Mouse (Mus musculus) neural tube, embryonic 14.5 days (tissue): ENCODE measurements at regions not wholly inside any gene's neighbourhood (a gene's known extent, or its start where the extent isn't known, plus 50 kb on each side); places are given as distances from the start of the nearest gene placed in this dataset.
"Not testable (repeated sequence)": the region's sequence is repeated elsewhere in the genome, so short reads cannot be mapped to it uniquely, and the experiment has no call there.

Experiments
- ATAC-seq: fragments of 200-750 bp; cut with Nextera tagmentation; 2 replicates; pipeline ENCODE4 v1.8.0; 2017; ENCODE audit warnings: low read depth, mild to moderate bottlenecking, moderate TSS enrichment, moderate library complexity
- H3K27ac ChIP-seq: fragments of 300-500 bp; sonication (generic); 2 replicates; pipeline ENCODE4 v1.5.1; 2014; ENCODE audit warnings: low read depth, mild to moderate bottlenecking, control low read depth, low read length, moderate library complexity, mixed read lengths
- H3K27me3 ChIP-seq: fragments of 300-500 bp; sonication (generic); 2 replicates; pipeline ENCODE4 v1.6.1; 2014; ENCODE audit warnings: low read length; ENCODE audit not compliant: control insufficient read depth, insufficient read depth
- H3K36me3 ChIP-seq: fragments of 300-500 bp; sonication (generic); 2 replicates; pipeline ENCODE4 v1.6.1; 2014; ENCODE audit warnings: low read length, mixed read lengths; ENCODE audit not compliant: control insufficient read depth, insufficient read depth
- H3K4me1 ChIP-seq: fragments of 300-500 bp; sonication (generic); 2 replicates; pipeline ENCODE4 v1.6.1; 2014; ENCODE audit warnings: low read length; ENCODE audit not compliant: control insufficient read depth, insufficient read depth
- H3K4me2 ChIP-seq: fragments of 300-500 bp; sonication (generic); 2 replicates; pipeline ENCODE4 v1.6.1; 2014; ENCODE audit warnings: mild to moderate bottlenecking, low read depth, low read length, control low read depth
- H3K4me3 ChIP-seq: fragments of 300-500 bp; sonication (generic); 2 replicates; pipeline ENCODE4 v1.5.1; 2014; ENCODE audit warnings: low read depth, low read length, control low read depth, mixed read lengths
- H3K9ac ChIP-seq: fragments of 300-500 bp; sonication (generic); replicated peaks from 2 replicates; pipeline ENCODE4 v1.6.1; 2014; ENCODE audit warnings: low read depth, mild to moderate bottlenecking, control low read depth, low read length, mixed read lengths
- H3K9me3 ChIP-seq: fragments of 300-500 bp; sonication (generic); 2 replicates; pipeline ENCODE4 v1.6.1; 2016; ENCODE audit warnings: low read length; ENCODE audit not compliant: control insufficient read depth
- WGBS: fragments of 180-500 bp; shearing (Covaris S2); extraction: QIAGEN DNeasy Blood & Tissue Kit; methylation state at CpG from one replicate; pipeline ENCODE4 v1.1.7; 2014; 5-methylcytosine and 5-hydroxymethylcytosine counted together

DNA sequence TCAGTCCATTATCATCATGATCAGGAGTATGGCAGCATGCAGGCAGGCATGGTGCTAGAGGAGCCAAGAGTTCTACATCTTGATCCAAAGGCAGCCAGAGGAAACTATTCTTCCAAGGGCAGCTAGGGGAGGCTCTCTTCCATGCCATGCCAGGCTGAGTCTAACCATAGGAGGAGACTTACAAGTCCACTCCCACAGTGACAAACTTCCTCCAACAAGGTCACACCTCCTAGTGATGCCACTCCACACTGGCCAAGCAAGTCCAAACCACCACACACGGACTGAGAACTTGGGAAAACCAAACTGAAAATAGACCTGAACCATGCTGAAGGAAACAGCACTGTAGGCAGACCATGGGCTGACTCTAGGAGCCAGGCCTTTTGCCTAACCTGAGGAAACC is 197.4 kb downstream of the Prex1 start:
- Histone ChIP-seq H3K9ac (no peak overlapping the region), H3K36me3 (no peaks in the 10 kb centered on the region), H3K27me3 (peaks cover 2% of the 10 kb centered on the region; the same call in 1 of the 2 replicates), H3K4me2 (no peak overlapping the region), H3K27ac (no peak overlapping the region), H3K4me1 (peaks cover 14% of the 10 kb centered on the region), H3K4me3 (no peak overlapping the region), H3K9me3 (no peaks in the 10 kb centered on the region)
- ATAC-seq = no peak
- 89% methylated on average over 1 of the region's 1 CpGs for WGBS

DNA sequence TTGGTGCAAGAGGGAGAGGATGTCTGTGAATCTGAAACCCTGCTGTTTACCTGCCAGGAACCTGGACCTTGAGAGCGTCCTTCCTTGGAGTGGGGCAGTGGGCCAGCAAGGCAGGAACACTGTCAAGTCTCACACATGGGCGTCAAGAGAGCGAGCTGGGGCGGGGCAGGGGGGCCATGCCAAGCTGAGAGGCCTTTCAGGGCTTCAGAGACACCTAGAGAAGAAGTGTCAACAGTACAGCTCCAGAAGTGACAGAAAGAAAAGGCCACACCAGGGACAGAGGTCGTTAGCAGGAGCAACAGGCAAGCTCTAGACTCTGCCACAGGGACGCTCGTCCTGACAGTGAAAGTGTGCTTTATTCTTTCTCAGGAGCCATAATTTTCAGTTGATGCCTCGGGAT is 199.0 kb downstream of the Prex1 start:
- H3K4me2 ChIP-seq = no peak overlapping the region
- H3K9ac ChIP-seq = no peak overlapping the region
- no peaks in the 10 kb centered on the region for H3K9me3 ChIP-seq
- H3K4me1 ChIP-seq = peaks cover 14% of the 10 kb centered on the region
- H3K27ac ChIP-seq = no peak overlapping the region
- no peak overlapping the region for H3K4me3 ChIP-seq
- peaks cover 2% of the 10 kb centered on the region; the same call in 1 of the 2 replicates for H3K27me3 ChIP-seq
- ATAC-seq = no peak
- 45% methylated on average over 8 of the region's 8 CpGs for WGBS
- H3K36me3 ChIP-seq = no peaks in the 10 kb centered on the region

DNA sequence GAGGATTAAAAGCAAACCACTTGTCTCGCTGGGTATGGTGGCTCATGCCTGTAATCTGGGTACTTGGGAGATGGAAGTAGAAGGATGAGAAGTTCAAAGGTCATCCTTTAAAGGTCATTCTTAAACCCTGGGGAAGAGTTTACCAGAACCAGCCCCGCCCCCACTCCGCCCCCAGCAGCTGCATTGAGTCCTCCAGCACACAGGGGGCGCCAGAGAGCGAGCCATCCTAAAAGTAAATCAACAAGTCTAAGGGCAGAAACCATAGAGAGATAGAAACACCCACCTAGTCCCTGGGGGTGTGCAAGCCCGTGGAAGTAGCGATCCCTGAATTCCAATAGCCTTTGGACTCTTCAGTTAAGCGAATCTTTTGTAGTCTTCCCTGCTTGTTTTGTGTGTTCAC is 201.1 kb downstream of the Prex1 start:
- H3K4me1 ChIP-seq = peaks cover 7% of the 10 kb centered on the region
- no peaks in the 10 kb centered on the region for H3K9me3 ChIP-seq
- H3K4me2 ChIP-seq = no peak overlapping the region
- peaks cover 2% of the 10 kb centered on the region; the same call in 1 of the 2 replicates for H3K27me3 ChIP-seq
- H3K36me3 ChIP-seq = no peaks in the 10 kb centered on the region
- no peak overlapping the region for H3K9ac ChIP-seq
- no peak overlapping the region for H3K4me3 ChIP-seq
- H3K27ac ChIP-seq = no peak overlapping the region
- ATAC-seq = no peak
- 78% methylated on average over 8 of the region's 8 CpGs for WGBS

DNA sequence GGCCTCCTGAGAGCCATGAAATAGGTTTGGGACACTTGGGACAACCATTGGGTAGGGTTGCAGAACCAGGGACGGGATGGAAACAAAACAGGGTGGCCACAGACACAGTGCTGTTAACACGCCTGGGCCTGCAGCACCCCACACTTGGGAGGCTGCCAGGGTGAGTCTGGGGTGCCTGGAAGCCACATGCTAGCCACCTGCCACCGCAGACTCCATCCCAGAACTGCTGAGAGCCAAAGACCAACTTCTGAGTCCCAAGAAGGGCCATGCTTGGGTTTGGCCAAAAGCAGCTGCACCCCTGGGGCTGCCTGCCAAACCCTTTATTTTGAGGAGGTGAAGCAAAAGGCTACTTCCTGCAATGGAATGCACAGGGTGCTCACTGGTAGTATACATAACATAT is 202.2 kb downstream of the Prex1 start:
- WGBS = 67% methylated on average over 3 of the region's 3 CpGs
- not testable (repeated sequence) for H3K9ac ChIP-seq, H3K4me1 ChIP-seq, ATAC-seq, H3K36me3 ChIP-seq, H3K27me3 ChIP-seq, H3K9me3 ChIP-seq, H3K27ac ChIP-seq, H3K4me3 ChIP-seq, H3K4me2 ChIP-seq

DNA sequence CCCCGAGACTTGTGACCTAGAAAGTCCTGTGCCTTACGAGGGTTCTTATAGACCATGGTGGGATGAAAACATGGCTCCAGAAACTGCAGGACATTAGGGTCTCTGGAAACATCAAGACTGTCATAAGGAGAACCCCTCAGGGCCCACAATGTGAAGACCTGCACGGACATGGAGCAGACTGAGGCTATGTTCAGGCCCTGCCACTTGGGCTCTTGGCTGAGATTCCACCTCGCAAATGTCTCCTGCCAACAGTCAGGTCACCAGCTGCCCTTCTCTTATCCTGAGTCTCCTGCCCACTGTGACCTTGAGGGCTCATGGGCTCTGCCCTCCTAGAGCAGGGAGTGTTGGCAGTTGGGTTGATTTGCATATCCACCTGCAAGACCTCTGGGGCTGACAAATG is 202.9 kb downstream of the Prex1 start:
- no peak for ATAC-seq
- Histone ChIP-seq H3K4me2 (no peak overlapping the region), H3K4me3 (no peak overlapping the region), H3K36me3 (no peaks in the 10 kb centered on the region), H3K27ac (no peak overlapping the region), H3K4me1 (no peaks in the 10 kb centered on the region), H3K27me3 (peaks cover 2% of the 10 kb centered on the region; the same call in 1 of the 2 replicates), H3K9ac (no peak overlapping the region), H3K9me3 (no peaks in the 10 kb centered on the region)
- 91% methylated on average over 4 of the region's 4 CpGs for WGBS

GRCm38 (mm10) chr2:166509591-166509990 is 204.0 kb downstream of the Prex1 start:
- WGBS = 81% methylated on average over 10 of the region's 10 CpGs
- Histone ChIP-seq H3K4me1 (no peaks in the 10 kb centered on the region), H3K9me3 (no peaks in the 10 kb centered on the region), H3K27ac (no peak overlapping the region), H3K4me3 (no peak overlapping the region), H3K27me3 (peaks cover 2% of the 10 kb centered on the region; the same call in 1 of the 2 replicates), H3K9ac (no peak overlapping the region), H3K36me3 (no peaks in the 10 kb centered on the region), H3K4me2 (no peak overlapping the region)
- ATAC-seq = no peak

DNA sequence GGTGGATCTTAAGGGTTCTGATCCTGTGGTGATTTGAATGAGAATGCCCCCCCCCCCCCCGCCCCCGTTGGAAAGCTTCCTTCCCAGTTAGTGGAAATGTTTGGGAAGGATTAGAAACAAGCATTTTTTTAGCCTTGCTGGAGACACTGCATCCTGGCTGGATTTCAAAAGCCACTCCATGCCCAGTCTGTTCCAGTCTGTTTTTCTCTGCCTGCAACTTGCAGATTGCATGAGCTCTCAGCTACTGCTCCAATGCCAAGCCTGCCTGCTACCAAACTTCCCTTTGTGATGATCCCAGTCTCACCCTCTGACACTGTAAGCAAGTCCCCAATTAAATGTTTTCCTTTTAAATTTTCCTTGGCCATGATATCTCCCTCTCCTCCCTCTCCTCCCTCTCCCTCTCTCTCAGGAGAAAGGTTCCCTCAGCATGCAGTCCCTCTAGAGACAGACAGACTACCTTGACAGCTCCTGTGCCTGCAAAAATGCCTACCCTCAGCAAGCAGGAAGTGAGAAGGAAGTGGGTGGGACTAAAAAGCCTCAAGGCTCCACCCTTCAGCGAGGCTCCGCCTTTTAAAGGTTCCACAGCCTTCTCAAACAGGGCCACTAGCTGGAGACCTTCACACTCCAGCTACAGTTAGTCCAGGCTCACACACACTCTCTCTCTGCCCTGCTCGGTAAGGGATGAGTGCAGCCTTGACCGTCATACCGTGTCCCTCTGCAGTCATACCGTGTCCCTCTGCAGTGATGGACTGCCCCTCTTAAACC is 204.8 kb downstream of the Prex1 start:
- Histone ChIP-seq H3K9me3 (no peaks in the 10 kb centered on the region), H3K27me3 (peaks cover 2% of the 10 kb centered on the region; the same call in 1 of the 2 replicates), H3K4me1 (no peaks in the 10 kb centered on the region), H3K9ac (no peak overlapping the region), H3K4me3 (no peak overlapping the region), H3K27ac (no peak overlapping the region), H3K36me3 (no peaks in the 10 kb centered on the region), H3K4me2 (no peak overlapping the region)
- ATAC-seq = no peak
- 79% methylated on average over 8 of the region's 8 CpGs for WGBS

DNA sequence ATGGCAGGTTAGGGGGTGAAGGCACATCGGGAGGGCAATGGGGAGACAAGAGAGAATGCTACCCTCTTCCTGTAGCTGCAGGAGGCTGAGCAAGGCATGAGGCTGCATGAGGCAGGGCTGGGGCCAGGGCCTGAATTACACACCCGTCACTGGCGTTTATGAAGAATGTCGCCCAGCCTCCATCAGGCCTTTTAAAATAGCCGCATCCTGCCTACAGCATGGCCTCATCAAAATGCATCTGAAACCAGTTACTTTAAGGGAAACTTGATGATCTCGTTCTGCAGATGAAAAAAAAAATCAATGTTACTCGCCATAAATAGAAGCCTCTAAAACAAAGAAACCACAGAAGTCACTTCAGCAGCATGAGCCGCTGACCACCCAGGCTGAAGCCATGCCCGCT is 208.3 kb downstream of the Prex1 start:
- no peaks in the 10 kb centered on the region for H3K4me1 ChIP-seq
- no peak overlapping the region for H3K27ac ChIP-seq
- H3K4me3 ChIP-seq = no peak overlapping the region
- H3K9ac ChIP-seq = no peak overlapping the region
- H3K4me2 ChIP-seq = no peak overlapping the region
- H3K27me3 ChIP-seq = no peaks in the 10 kb centered on the region
- no peak for ATAC-seq
- no peaks in the 10 kb centered on the region for H3K9me3 ChIP-seq
- H3K36me3 ChIP-seq = no peaks in the 10 kb centered on the region
- 66% methylated on average over 9 of the region's 9 CpGs for WGBS

DNA sequence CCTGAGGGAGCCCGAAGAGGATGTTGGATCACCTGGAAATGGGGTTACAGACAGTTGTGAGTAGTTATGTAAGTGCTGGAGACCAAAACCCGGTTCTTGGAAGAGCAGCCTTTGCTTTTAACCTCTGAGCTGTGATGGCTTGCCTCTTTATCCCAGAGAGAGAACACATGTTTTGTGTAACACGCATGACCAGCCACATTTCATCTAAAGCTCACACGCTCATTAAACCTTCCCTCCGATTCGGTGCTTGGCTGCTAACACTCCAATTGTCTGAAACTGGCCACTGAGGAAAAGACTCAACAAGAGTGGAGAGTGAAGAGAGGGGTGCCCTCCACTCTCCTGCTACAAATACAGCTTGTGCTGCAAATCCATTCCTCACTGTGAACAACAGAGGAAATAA is 210.0 kb downstream of the Prex1 start:
- H3K4me3 ChIP-seq = no peak overlapping the region
- no peaks in the 10 kb centered on the region for H3K36me3 ChIP-seq
- H3K9me3 ChIP-seq = no peaks in the 10 kb centered on the region
- no peaks in the 10 kb centered on the region for H3K27me3 ChIP-seq
- no peak overlapping the region for H3K4me2 ChIP-seq
- H3K9ac ChIP-seq = no peak overlapping the region
- no peak overlapping the region for H3K27ac ChIP-seq
- ATAC-seq = no peak
- 57% methylated on average over 6 of the region's 6 CpGs for WGBS
- no peaks in the 10 kb centered on the region for H3K4me1 ChIP-seq
